Mouse (Mus musculus): ENCODE data around the gene 1700012B09Rik. TPM values are rescaled to one million over a fixed set of nuclear protein-coding genes. Genes with fewer than 3 reads are reported as not detected.
A peak's percentile ranks its signal among the peaks of the same experiment; 100 is the strongest.

1700012B09Rik gene
- total RNA-seq, 2 experiments from 2014 or later, result not detected

- intact Hi-C loops (cut with DNase I; ENCODE audit: low total_unique reads), result no loop called here
Observed at GRCm38 (mm10) chr9:14740151-14740924, 30.5 kb downstream of the 1700012B09Rik start, which contains the start of gene Piwil4. TSS of gene Piwil4 (minus strand) at chr9:14740733.

GRCm38 (mm10) chr9:14739498-14740150, 31.2 kb downstream of the 1700012B09Rik start:
- intact Hi-C loops (cut with DNase I; ENCODE audit: low total_unique reads), result no loop called here
- DNase-seq, result no peak

More at GRCm38 (mm10) chr9:14740151-14740924, 30.5 kb downstream of the 1700012B09Rik start, which contains the start of gene Piwil4:
- no peak for DNase-seq

DNA sequence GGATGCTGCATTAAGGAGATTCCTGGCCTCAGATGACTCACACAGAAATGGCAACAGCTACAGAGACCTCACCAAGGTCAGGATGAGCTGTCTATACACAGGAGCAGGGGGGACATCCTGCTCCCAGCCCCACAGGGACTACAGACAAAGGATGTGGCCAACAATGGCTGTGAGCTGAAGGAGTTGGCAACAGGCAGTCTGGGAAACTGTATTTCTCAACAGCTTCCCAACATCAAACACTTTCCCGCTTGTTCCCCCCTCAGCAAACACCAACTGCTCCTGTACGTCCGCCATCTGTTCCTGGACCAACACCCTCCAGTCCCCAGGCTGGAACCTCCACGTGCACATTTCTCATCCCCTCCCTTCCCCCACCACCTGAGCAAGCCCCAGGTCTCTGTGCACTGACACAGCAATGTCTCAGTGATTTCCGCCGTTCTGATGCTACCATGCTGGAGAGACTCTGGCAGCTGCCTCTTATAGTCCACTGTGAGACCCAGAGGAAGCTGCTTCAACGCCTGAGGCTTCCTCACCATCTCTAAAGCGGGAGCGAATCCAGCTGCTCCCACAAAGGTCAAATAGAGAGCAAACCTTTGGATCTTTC, 39.8 kb downstream of the 1700012B09Rik start:
- intact Hi-C loops (cut with DNase I; ENCODE audit: low total_unique reads), result no loop called here
- no peak for DNase-seq

DNA sequence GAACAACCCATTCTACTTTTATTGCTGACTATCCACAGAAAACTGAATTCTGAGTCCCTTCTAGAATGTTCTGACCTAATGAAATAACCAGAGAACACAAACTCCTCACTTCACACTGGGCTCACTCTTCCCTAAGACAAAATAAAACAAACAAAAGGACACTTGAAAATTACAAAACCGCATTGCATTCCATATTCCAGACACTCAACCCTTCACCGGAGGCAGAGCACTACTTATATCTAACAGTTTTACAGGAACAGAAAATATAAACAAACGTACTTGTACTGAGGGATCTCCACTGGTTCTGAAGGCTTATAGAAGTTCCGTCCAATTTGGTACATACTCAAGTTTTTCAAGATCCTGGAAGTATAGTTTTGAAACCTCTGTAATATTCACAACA, 42.5 kb downstream of the 1700012B09Rik start:
- DNase-seq, result no peak
- intact Hi-C loops (cut with DNase I; ENCODE audit: low total_unique reads), result no loop called here

GRCm38 (mm10) chr9:14726629-14727028, 44.2 kb downstream of the 1700012B09Rik start:
- intact Hi-C loops (cut with DNase I; ENCODE audit: low total_unique reads), result no loop called here
- no peak for DNase-seq

GRCm38 (mm10) chr9:14726005-14726404, 44.8 kb downstream of the 1700012B09Rik start:
- intact Hi-C loops (cut with DNase I; ENCODE audit: low total_unique reads), result no loop called here
- no peak for DNase-seq

DNA sequence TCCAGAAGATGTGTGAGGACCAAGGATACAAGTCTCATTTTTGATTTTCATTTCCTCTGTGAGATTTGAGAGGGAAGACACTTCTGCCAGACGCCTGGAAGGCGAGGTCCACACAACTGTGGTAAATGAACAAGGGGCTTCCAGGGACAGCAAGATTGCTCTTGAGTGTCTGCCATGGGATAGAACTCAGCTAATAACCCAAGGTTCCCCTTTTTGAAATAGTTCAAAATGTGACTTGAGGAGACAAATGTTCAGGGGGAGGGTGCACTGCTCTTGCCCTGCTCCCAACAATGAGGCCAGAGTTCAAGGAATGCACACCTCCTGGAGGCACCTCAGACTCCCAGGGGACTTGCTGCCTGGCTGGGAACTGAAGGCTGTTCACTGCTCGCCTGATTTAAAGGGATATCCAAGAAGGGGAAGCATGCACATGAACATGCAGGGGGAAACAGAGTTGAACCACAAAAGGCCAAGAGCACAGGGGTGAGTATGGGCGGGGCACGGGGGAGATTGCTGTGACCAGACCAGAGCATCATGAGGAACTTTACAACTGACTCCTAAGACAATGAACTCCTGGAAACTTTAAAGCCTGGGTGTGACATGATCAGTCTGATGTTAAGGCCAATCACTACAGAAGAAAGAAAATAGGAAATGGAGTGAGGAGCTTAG, 45.9 kb downstream of the 1700012B09Rik start:
- intact Hi-C loops (cut with DNase I; ENCODE audit: low total_unique reads), result no loop called here

DNA sequence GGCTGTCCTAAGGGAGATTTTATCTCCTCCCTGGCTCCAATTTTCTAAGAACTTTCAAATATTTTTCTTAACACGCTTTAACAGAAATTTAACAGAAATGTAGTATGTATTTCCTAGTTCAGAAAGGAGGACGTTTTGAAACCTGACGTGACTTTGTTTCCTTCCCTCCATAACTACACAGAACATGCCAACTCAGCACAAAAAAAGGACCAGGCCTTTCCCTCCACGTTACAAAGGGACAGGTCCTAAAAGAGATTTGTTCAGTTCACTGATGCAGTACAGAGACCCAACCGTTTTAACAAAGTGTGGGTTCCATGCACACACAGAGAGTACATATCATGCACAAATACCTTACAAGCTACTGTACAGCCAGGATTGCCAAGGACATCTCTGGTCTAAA, 49.2 kb downstream of the 1700012B09Rik start:
- DNase-seq, result no peak
- intact Hi-C loops (cut with DNase I; ENCODE audit: low total_unique reads), result no loop called here

More for the DNA sequence above, 45.9 kb downstream of the 1700012B09Rik start:
- no peak for DNase-seq

DNA sequence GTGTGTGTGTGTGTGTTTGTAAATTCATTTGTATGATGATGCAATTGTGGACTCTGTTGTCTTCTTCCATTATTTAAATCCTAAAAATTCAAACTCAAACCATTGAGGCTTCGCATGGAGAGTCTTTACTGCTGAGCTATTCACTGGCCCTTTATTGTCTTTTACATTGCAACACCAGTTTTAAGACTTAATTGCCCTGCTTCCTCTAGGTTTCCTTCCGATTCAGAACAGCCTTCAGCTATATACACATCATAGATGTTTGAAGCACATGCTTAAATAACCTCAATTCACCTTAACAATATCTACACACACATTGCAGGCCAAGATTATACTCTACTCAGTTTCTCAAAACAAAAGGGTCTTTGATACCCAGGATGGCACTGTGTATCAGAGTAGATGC, 50.4 kb downstream of the 1700012B09Rik start:
- intact Hi-C loops (cut with DNase I; ENCODE audit: low total_unique reads), result no loop called here
- no peak for DNase-seq

GRCm38 (mm10) chr9:14718332-14718691, 52.5 kb downstream of the 1700012B09Rik start:
- no peak for DNase-seq
- intact Hi-C loops (cut with DNase I; ENCODE audit: low total_unique reads), result no loop called here

- intact Hi-C loops (cut with DNase I; ENCODE audit: low total_unique reads), result no loop called here
- peak; percentile 43 for DNase-seq
Observed at GRCm38 (mm10) chr9:14717689-14718331, 53.0 kb downstream of the 1700012B09Rik start.

DNA sequence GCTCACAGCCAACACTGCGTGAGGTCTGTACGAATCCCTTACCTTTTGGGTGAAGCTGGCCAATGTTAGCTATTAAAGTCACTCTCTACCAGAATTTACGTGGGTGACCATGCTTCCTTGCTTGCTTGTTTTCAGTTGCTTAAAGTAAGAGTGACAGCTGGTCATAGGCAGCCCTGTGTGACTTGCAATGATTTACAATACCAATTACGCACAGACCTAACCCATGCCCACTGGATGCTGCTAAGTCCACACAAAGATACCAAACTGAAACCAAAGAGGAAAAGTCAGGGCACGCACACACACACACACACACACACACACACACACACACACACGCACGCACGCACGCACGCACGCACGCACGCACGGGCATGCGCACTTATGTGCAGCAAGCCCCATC, 55.6 kb downstream of the 1700012B09Rik start:
- intact Hi-C loops (cut with DNase I; ENCODE audit: low total_unique reads), result no loop called here
- no peak for DNase-seq

- no peak for DNase-seq
- intact Hi-C loops (cut with DNase I; ENCODE audit: low total_unique reads), result no loop called here
Observed at GRCm38 (mm10) chr9:14710910-14711309, 59.9 kb downstream of the 1700012B09Rik start.

Other genes with a start within 250 kb of the 1700012B09Rik start
- 100 to 1,000 TPM; 264 to 270 TPM for gene Amotl1, start 126.0 kb downstream of the 1700012B09Rik start, total RNA-seq (2021)
- gene Piwil4, start 30.3 kb downstream of the 1700012B09Rik start, total RNA-seq (2021), result under 1 TPM in 1 of 2 experiments, not detected in 1; 0.10 TPM
- under 1 TPM; 0.53 to 0.66 TPM for gene Fut4, start 18.6 kb downstream of the 1700012B09Rik start, total RNA-seq (2021)
- 1 to 10 TPM; 8.4 to 9.2 TPM for gene Mre11a, start 13.6 kb upstream of the 1700012B09Rik start, total RNA-seq (2021)
- 1 to 10 TPM; 6.3 to 7.5 TPM for gene Ankrd49, start 13.8 kb upstream of the 1700012B09Rik start, total RNA-seq (2021)
- gene Gpr83, start 89.2 kb upstream of the 1700012B09Rik start, total RNA-seq (2021), result not detected
- gene Izumo1r, start 132.9 kb upstream of the 1700012B09Rik start, total RNA-seq (2021), result not detected

All from gastrocnemius, postnatal 14 days (tissue).